Mouse (Mus musculus): ENCODE data around the gene Arpc4. TPM values are rescaled to one million over a fixed set of nuclear protein-coding genes. Genes with fewer than 3 reads are reported as not detected.

Arpc4 gene
- polyA plus RNA-seq, 1 experiment, result 14.4 TPM

- Histone ChIP-seq H3K36me3 (ENCODE audit: control insufficient read depth, insufficient read depth, low read length) (peaks cover 2% of the 10 kb centered on the region), H3K4me3 (ENCODE audit: control insufficient read depth, low read depth, low read length) (no peak overlapping the region), H3K4me1 (ENCODE audit: control insufficient read depth, insufficient read depth, low read length) (peaks cover 7% of the 10 kb centered on the region), H3K27me3 (ENCODE audit: control insufficient read depth, insufficient read depth, low read length) (no peaks in the 10 kb centered on the region), H3K27ac (ENCODE audit: control insufficient read depth, insufficient read depth, low read depth, low read length) (no peak overlapping the region)
- TF ChIP-seq CTCF (IDR thresholded peaks at IDR 0.05; ENCODE audit: control insufficient read depth, insufficient read depth, insufficient replicate concordance, low read depth, low read length) (no peak), POLR2A (IDR thresholded peaks at IDR 0.05; ENCODE audit: control insufficient read depth, low read depth, low read length) (no peak)
These were observed 2.6 kb downstream of the Arpc4 start for GRCm38 (mm10) chr6:113380480-113380879.

- Histone ChIP-seq H3K36me3 (ENCODE audit: control insufficient read depth, insufficient read depth, low read length) (peaks cover 4% of the 10 kb centered on the region), H3K4me1 (ENCODE audit: control insufficient read depth, insufficient read depth, low read length) (no peaks in the 10 kb centered on the region)
These were observed 6.5 kb downstream of the Arpc4 start for GRCm38 (mm10) chr6:113384351-113384927.

DNA sequence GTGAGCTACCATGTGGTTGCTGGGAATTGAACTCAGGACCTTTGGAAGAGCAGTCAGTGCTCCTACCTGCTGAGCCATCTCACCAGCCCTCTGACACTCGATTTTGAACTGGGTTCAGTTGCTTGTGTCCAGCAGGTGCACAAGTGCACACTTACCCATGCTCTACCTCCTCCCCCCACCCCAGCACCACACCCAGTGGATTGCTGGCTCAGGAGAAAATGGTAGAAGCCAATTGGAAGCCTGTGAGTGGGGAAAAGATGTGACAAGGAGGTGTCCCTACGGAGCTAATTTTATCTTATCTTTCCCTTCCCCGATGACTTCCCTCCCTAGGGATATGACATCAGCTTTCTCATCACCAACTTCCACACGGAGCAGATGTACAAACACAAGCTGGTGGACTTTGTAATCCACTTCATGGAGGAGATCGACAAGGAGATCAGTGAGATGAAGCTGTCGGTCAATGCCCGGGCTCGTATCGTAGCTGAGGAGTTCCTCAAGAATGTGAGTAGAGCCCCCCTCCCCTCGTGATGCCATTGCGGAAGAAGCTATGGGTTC is 7.3 kb downstream of the Arpc4 start:
- Histone ChIP-seq H3K36me3 (ENCODE audit: control insufficient read depth, insufficient read depth, low read length) (peaks cover 4% of the 10 kb centered on the region), H3K27ac (ENCODE audit: control insufficient read depth, insufficient read depth, low read depth, low read length) (no peak overlapping the region), H3K27me3 (ENCODE audit: control insufficient read depth, insufficient read depth, low read length) (no peaks in the 10 kb centered on the region), H3K4me3 (ENCODE audit: control insufficient read depth, low read depth, low read length) (no peak overlapping the region), H3K4me1 (ENCODE audit: control insufficient read depth, insufficient read depth, low read length) (no peaks in the 10 kb centered on the region)
- no peak for TF ChIP-seq POLR2A (IDR thresholded peaks at IDR 0.05; ENCODE audit: control insufficient read depth, low read depth, low read length)
- TF ChIP-seq CTCF (IDR thresholded peaks at IDR 0.05; ENCODE audit: control insufficient read depth, insufficient read depth, insufficient replicate concordance, low read depth, low read length), result no peak

More at GRCm38 (mm10) chr6:113384351-113384927, 6.5 kb downstream of the Arpc4 start:
- no peak overlapping the region for H3K4me3 ChIP-seq (ENCODE audit: control insufficient read depth, low read depth, low read length)
- TF ChIP-seq POLR2A (IDR thresholded peaks at IDR 0.05; ENCODE audit: control insufficient read depth, low read depth, low read length), result no peak
- TF ChIP-seq CTCF (IDR thresholded peaks at IDR 0.05; ENCODE audit: control insufficient read depth, insufficient read depth, insufficient replicate concordance, low read depth, low read length), result no peak
- H3K27me3 ChIP-seq (ENCODE audit: control insufficient read depth, insufficient read depth, low read length), result no peaks in the 10 kb centered on the region
- no peak overlapping the region for H3K27ac ChIP-seq (ENCODE audit: control insufficient read depth, insufficient read depth, low read depth, low read length)

DNA sequence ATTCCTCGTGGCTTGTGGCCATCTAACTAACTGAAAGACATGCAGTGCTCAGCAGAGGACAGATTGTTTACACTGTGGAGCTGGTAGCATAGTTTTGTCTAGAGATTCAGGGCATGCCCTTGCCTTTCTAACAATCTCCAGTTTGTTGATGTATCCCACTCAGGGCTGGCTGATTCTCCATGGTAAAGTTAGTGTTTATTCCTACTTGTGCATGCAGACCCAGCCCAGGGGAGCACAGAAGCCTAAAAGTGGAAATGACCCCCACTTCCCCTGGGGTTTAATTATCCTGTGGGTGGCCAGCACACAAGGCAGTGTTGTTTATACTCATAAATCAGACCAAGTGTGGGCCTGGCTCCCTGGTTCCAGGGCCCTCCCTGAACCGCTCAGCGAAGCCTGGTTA is 8.1 kb downstream of the Arpc4 start:
- no peaks in the 10 kb centered on the region for H3K27me3 ChIP-seq (ENCODE audit: control insufficient read depth, insufficient read depth, low read length)
- H3K4me1 ChIP-seq (ENCODE audit: control insufficient read depth, insufficient read depth, low read length), result no peaks in the 10 kb centered on the region
- H3K27ac ChIP-seq (ENCODE audit: control insufficient read depth, insufficient read depth, low read depth, low read length), result no peak overlapping the region
- H3K4me3 ChIP-seq (ENCODE audit: control insufficient read depth, low read depth, low read length), result no peak overlapping the region
- no peak for TF ChIP-seq CTCF (IDR thresholded peaks at IDR 0.05; ENCODE audit: control insufficient read depth, insufficient read depth, insufficient replicate concordance, low read depth, low read length)
- no peak for TF ChIP-seq POLR2A (IDR thresholded peaks at IDR 0.05; ENCODE audit: control insufficient read depth, low read depth, low read length)
- peaks cover 4% of the 10 kb centered on the region for H3K36me3 ChIP-seq (ENCODE audit: control insufficient read depth, insufficient read depth, low read length)

- peaks cover 2% of the 10 kb centered on the region for H3K36me3 ChIP-seq (ENCODE audit: control insufficient read depth, insufficient read depth, low read length)
- H3K4me1 ChIP-seq (ENCODE audit: control insufficient read depth, insufficient read depth, low read length), result peaks cover 9% of the 10 kb centered on the region
- no peak within 1 kb of the TSS for H3K27ac ChIP-seq (ENCODE audit: control insufficient read depth, insufficient read depth, low read depth, low read length)
- peak within 1 kb of the TSS; percentile 18 for H3K4me3 ChIP-seq (ENCODE audit: control insufficient read depth, low read depth, low read length)
- H3K27me3 ChIP-seq (ENCODE audit: control insufficient read depth, insufficient read depth, low read length), result no peaks in the 10 kb centered on the region
- TF ChIP-seq POLR2A (IDR thresholded peaks at IDR 0.05; ENCODE audit: control insufficient read depth, low read depth, low read length) (no peak), CTCF (IDR thresholded peaks at IDR 0.05; ENCODE audit: control insufficient read depth, insufficient read depth, insufficient replicate concordance, low read depth, low read length) (no peak)
These were observed 11.0 kb downstream of the Arpc4 start, which contains the start of gene Ttll3 for GRCm38 (mm10) chr6:113388960-113389359. Gene Ttll3, plus strand, starts transcription at chr6:113389260.

DNA sequence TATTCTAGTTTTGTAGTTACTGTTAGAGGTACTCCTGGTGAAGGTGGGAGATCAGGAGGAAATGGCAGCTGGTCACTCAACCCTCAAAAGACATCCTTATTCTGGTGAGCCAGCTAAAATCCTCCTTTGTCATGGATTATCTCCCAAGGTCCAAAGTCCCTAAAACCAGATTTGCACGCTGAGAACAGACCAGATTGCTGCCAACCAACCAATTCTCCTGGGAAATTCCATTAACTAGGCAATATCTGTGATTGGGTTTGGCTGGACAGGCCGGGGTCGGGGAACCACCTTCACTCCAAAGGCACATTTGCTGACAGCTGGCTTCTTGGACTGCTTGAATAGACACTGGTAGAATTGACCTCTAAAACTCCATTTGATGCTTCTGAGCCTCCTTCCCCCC is 12.8 kb downstream of the Arpc4 start:
- TF ChIP-seq CTCF (IDR thresholded peaks at IDR 0.05; ENCODE audit: control insufficient read depth, insufficient read depth, insufficient replicate concordance, low read depth, low read length) (no peak), POLR2A (IDR thresholded peaks at IDR 0.05; ENCODE audit: control insufficient read depth, low read depth, low read length) (no peak)
- Histone ChIP-seq H3K4me3 (ENCODE audit: control insufficient read depth, low read depth, low read length) (peak overlapping the region; percentile 89), H3K36me3 (ENCODE audit: control insufficient read depth, insufficient read depth, low read length) (peaks cover 2% of the 10 kb centered on the region), H3K4me1 (ENCODE audit: control insufficient read depth, insufficient read depth, low read length) (peaks cover 9% of the 10 kb centered on the region), H3K27me3 (ENCODE audit: control insufficient read depth, insufficient read depth, low read length) (no peaks in the 10 kb centered on the region), H3K27ac (ENCODE audit: control insufficient read depth, insufficient read depth, low read depth, low read length) (no peak overlapping the region)

DNA sequence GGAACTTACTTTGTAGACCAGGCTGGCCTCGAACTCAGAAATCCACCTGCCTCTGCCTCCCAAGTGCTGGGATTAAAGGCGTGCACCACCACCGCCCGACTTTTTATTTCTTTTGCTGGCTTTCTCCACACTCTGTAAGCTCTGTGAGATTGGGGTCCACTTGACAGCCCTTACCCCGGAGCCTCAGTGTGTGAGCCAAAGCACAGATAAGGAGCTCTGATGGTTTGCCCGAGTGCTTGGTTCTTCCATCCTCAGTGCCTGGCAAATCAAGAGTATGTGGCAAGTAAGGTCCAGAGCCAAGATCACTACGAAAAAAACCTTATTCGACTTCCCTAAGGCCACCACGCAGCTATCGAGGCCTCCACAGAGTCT is 14.1 kb downstream of the Arpc4 start:
- Histone ChIP-seq H3K4me3 (ENCODE audit: control insufficient read depth, low read depth, low read length) (peak overlapping the region; percentile 89), H3K27me3 (ENCODE audit: control insufficient read depth, insufficient read depth, low read length) (no peaks in the 10 kb centered on the region), H3K4me1 (ENCODE audit: control insufficient read depth, insufficient read depth, low read length) (peaks cover 9% of the 10 kb centered on the region), H3K36me3 (ENCODE audit: control insufficient read depth, insufficient read depth, low read length) (peaks cover 2% of the 10 kb centered on the region), H3K27ac (ENCODE audit: control insufficient read depth, insufficient read depth, low read depth, low read length) (no peak overlapping the region)
- TF ChIP-seq POLR2A (IDR thresholded peaks at IDR 0.05; ENCODE audit: control insufficient read depth, low read depth, low read length) (no peak), CTCF (IDR thresholded peaks at IDR 0.05; ENCODE audit: control insufficient read depth, insufficient read depth, insufficient replicate concordance, low read depth, low read length) (no peak)
